Mouse (Mus musculus): ENCODE data around the gene Ppp1r13b. TPM values are rescaled to one million over a fixed set of nuclear protein-coding genes. Genes with fewer than 3 reads are reported as not detected.
"Not testable (repeated sequence)": the region's sequence is repeated elsewhere in the genome, so short reads cannot be mapped to it uniquely, and the experiment has no call there.

The Ppp1r13b gene
- polyA plus RNA-seq (2016; fragmentation: Nextera tagmentation; extraction: Ambion mirVana), result 11.5 and 13.0 TPM in 2 replicates

- H3K9me3 ChIP-seq, result no peaks in the 10 kb centered on the region
- peak within 1 kb of the TSS; percentile 80 for H3K4me3 ChIP-seq (replicated peaks)
- peak within 1 kb of the TSS; percentile 79 for H3K9ac ChIP-seq (replicated peaks)
- H3K27ac ChIP-seq, result peak within 1 kb of the TSS; percentile 73
- H3K36me3 ChIP-seq, result no peaks in the 10 kb centered on the region
- H3K4me2 ChIP-seq, result peak within 1 kb of the TSS; percentile 90
- ATAC-seq (ENCODE audit: insufficient number of reproducible peaks, insufficient read depth, low FRiP score, low TSS enrichment, low read depth), result peak; percentile 93
- H3K4me1 ChIP-seq (replicated peaks), result peaks cover 21% of the 10 kb centered on the region
- H3K27me3 ChIP-seq, result peaks cover 22% of the 10 kb centered on the region
- 1% methylated on average over 64 of the region's 80 CpGs for WGBS
These were observed at the start of gene Ppp1r13b for GRCm38 (mm10) chr12:111907970-111908681. Gene Ppp1r13b, minus strand, starts transcription at chr12:111908110.

GRCm38 (mm10) chr12:111956173-111956572, 48.3 kb upstream of the Ppp1r13b start:
- Histone ChIP-seq H3K4me3 (replicated peaks) (no peak overlapping the region), H3K27me3 (no peaks in the 10 kb centered on the region), H3K9me3 (no peaks in the 10 kb centered on the region), H3K27ac (no peak overlapping the region), H3K4me1 (replicated peaks) (peaks cover 8% of the 10 kb centered on the region; the same call in 1 of the 2 replicates), H3K4me2 (no peak overlapping the region), H3K9ac (replicated peaks) (no peak overlapping the region), H3K36me3 (peaks cover 21% of the 10 kb centered on the region)
- 79% methylated on average over 5 of the region's 5 CpGs for WGBS
- ATAC-seq (ENCODE audit: insufficient number of reproducible peaks, insufficient read depth, low FRiP score, low TSS enrichment, low read depth), result no peak

GRCm38 (mm10) chr12:111951701-111952100, 43.8 kb upstream of the Ppp1r13b start:
- no peaks in the 10 kb centered on the region for H3K27me3 ChIP-seq
- no peak overlapping the region for H3K4me3 ChIP-seq (replicated peaks)
- no peaks in the 10 kb centered on the region for H3K9me3 ChIP-seq
- H3K36me3 ChIP-seq, result no peaks in the 10 kb centered on the region
- 59% methylated on average over 5 of the region's 5 CpGs for WGBS
- peaks cover 11% of the 10 kb centered on the region; the same call in 1 of the 2 replicates for H3K4me1 ChIP-seq (replicated peaks)
- H3K4me2 ChIP-seq, result no peak overlapping the region
- peak overlapping the region; percentile 73 for H3K27ac ChIP-seq
- no peak for ATAC-seq (ENCODE audit: insufficient number of reproducible peaks, insufficient read depth, low FRiP score, low TSS enrichment, low read depth)
- H3K9ac ChIP-seq (replicated peaks), result no peak overlapping the region

- Histone ChIP-seq H3K4me3 (replicated peaks) (no peak overlapping the region), H3K27ac (no peak overlapping the region), H3K4me2 (no peak overlapping the region), H3K36me3 (no peaks in the 10 kb centered on the region), H3K27me3 (no peaks in the 10 kb centered on the region), H3K4me1 (replicated peaks) (peaks cover 15% of the 10 kb centered on the region), H3K9ac (replicated peaks) (no peak overlapping the region), H3K9me3 (no peaks in the 10 kb centered on the region)
- 74% methylated on average over 5 of the region's 5 CpGs for WGBS
- no peak for ATAC-seq (ENCODE audit: insufficient number of reproducible peaks, insufficient read depth, low FRiP score, low TSS enrichment, low read depth)
These were observed 42.6 kb upstream of the Ppp1r13b start for GRCm38 (mm10) chr12:111950486-111950885.

- Histone ChIP-seq H3K27ac (no peak overlapping the region), H3K27me3 (no peaks in the 10 kb centered on the region), H3K36me3 (no peaks in the 10 kb centered on the region), H3K9ac (replicated peaks) (no peak overlapping the region), H3K9me3 (no peaks in the 10 kb centered on the region), H3K4me1 (replicated peaks) (peaks cover 28% of the 10 kb centered on the region), H3K4me3 (replicated peaks) (no peak overlapping the region), H3K4me2 (no peak overlapping the region)
- WGBS, result 45% methylated on average over 2 of the region's 2 CpGs
- no peak for ATAC-seq (ENCODE audit: insufficient number of reproducible peaks, insufficient read depth, low FRiP score, low TSS enrichment, low read depth)
These were observed 38.8 kb upstream of the Ppp1r13b start for GRCm38 (mm10) chr12:111946716-111947115.

GRCm38 (mm10) chr12:111945765-111946655, 38.1 kb upstream of the Ppp1r13b start:
- H3K4me3 ChIP-seq (replicated peaks); H3K9ac ChIP-seq (replicated peaks); H3K4me2 ChIP-seq; H3K36me3 ChIP-seq; H3K27me3 ChIP-seq; H3K9me3 ChIP-seq: not testable (repeated sequence)
- WGBS, result 61% methylated on average over 12 of the region's 15 CpGs
- peaks cover 24% of the 10 kb centered on the region for H3K4me1 ChIP-seq (replicated peaks)
- H3K27ac ChIP-seq, result peak overlapping the region; percentile 79
- ATAC-seq (ENCODE audit: insufficient number of reproducible peaks, insufficient read depth, low FRiP score, low TSS enrichment, low read depth), result peak; percentile 51; the same call in 1 of the 2 replicates

- 53% methylated on average over 8 of the region's 8 CpGs for WGBS
- H3K27ac ChIP-seq, result peak overlapping the region; percentile 79
These were observed 37.2 kb upstream of the Ppp1r13b start for GRCm38 (mm10) chr12:111945115-111945514.

GRCm38 (mm10) chr12:111944065-111944987, 36.4 kb upstream of the Ppp1r13b start:
- ATAC-seq (ENCODE audit: insufficient number of reproducible peaks, insufficient read depth, low FRiP score, low TSS enrichment, low read depth), result 0 out of 2 replicates have a peak, but pooled peaks have one; percentile 26
- not testable (repeated sequence) for H3K4me3 ChIP-seq (replicated peaks)

More at GRCm38 (mm10) chr12:111945115-111945514, 37.2 kb upstream of the Ppp1r13b start:
- Histone ChIP-seq H3K9ac (replicated peaks) (no peak overlapping the region), H3K4me3 (replicated peaks) (no peak overlapping the region), H3K4me1 (replicated peaks) (peaks cover 22% of the 10 kb centered on the region), H3K36me3 (no peaks in the 10 kb centered on the region), H3K4me2 (no peak overlapping the region), H3K27me3 (no peaks in the 10 kb centered on the region), H3K9me3 (no peaks in the 10 kb centered on the region)
- no peak for ATAC-seq (ENCODE audit: insufficient number of reproducible peaks, insufficient read depth, low FRiP score, low TSS enrichment, low read depth)

GRCm38 (mm10) chr12:111943421-111944064, 35.6 kb upstream of the Ppp1r13b start:
- 82% methylated on average over 10 of the region's 10 CpGs for WGBS
- H3K9me3 ChIP-seq, result no peaks in the 10 kb centered on the region
- no peak overlapping the region for H3K4me3 ChIP-seq (replicated peaks)
- ATAC-seq (ENCODE audit: insufficient number of reproducible peaks, insufficient read depth, low FRiP score, low TSS enrichment, low read depth), result no peak
- H3K9ac ChIP-seq (replicated peaks), result no peak overlapping the region
- H3K4me1 ChIP-seq (replicated peaks), result peaks cover 30% of the 10 kb centered on the region
- no peak overlapping the region for H3K4me2 ChIP-seq
- H3K27ac ChIP-seq, result peak overlapping the region; percentile 59
- no peaks in the 10 kb centered on the region for H3K27me3 ChIP-seq
- no peaks in the 10 kb centered on the region for H3K36me3 ChIP-seq

More at GRCm38 (mm10) chr12:111944065-111944987, 36.4 kb upstream of the Ppp1r13b start:
- not testable (repeated sequence) for H3K27me3 ChIP-seq; H3K4me2 ChIP-seq; H3K9me3 ChIP-seq; H3K36me3 ChIP-seq; H3K9ac ChIP-seq (replicated peaks)
- WGBS, result 67% methylated on average over 18 of the region's 20 CpGs
- Histone ChIP-seq H3K27ac (peak overlapping the region; percentile 79; the same call in 1 of the 2 replicates), H3K4me1 (replicated peaks) (peaks cover 22% of the 10 kb centered on the region)

GRCm38 (mm10) chr12:111938623-111939177, 30.8 kb upstream of the Ppp1r13b start:
- Histone ChIP-seq H3K27me3 (no peaks in the 10 kb centered on the region), H3K4me2 (no peak overlapping the region), H3K4me1 (replicated peaks) (peaks cover 41% of the 10 kb centered on the region)

More at GRCm38 (mm10) chr12:111938623-111939177, 30.8 kb upstream of the Ppp1r13b start:
- no peak overlapping the region for H3K4me3 ChIP-seq (replicated peaks)
- H3K27ac ChIP-seq, result peak overlapping the region; percentile 93
- H3K9ac ChIP-seq (replicated peaks), result no peak overlapping the region
- ATAC-seq (ENCODE audit: insufficient number of reproducible peaks, insufficient read depth, low FRiP score, low TSS enrichment, low read depth), result peak; percentile 52
- H3K9me3 ChIP-seq, result no peaks in the 10 kb centered on the region
- 10% methylated on average over 1 of the region's 1 CpGs for WGBS
- H3K36me3 ChIP-seq, result no peaks in the 10 kb centered on the region
